Mouse (Mus musculus) liver, adult (tissue): Measurements from ENCODE around the gene Olfr907.

Experiments
- GATA4 ChIP-seq: IDR thresholded peaks from 2 replicates; pipeline ENCODE4 v1.6.1; 2014; ENCODE audit warnings: mild to moderate bottlenecking, low read length; ENCODE audit not compliant: insufficient replicate concordance

Gene Olfr907

GRCm38 (mm10) chr9:38495501-38495900 lies at the start of gene Olfr907:
Gene Olfr907, plus strand, starts transcription at chr9:38495801.
- no peak for TF ChIP-seq GATA4

- no peak for TF ChIP-seq GATA4
Observed at GRCm38 (mm10) chr9:38447352-38447751, 48.2 kb upstream of the Olfr907 start, which contains the start of gene Olfr902. Gene Olfr902, plus strand, starts transcription at chr9:38447652.

GRCm38 (mm10) chr9:38462844-38463243 lies 32.8 kb upstream of the Olfr907 start, which contains the start of gene Olfr904:
Gene Olfr904, plus strand, starts transcription at chr9:38463144.
- TF ChIP-seq GATA4, result no peak

- TF ChIP-seq GATA4, result no peak
Observed at GRCm38 (mm10) chr9:38470807-38471206, 24.8 kb upstream of the Olfr907 start, which contains the start of gene Olfr905. Gene Olfr905, plus strand, starts transcription at chr9:38471107.

DNA sequence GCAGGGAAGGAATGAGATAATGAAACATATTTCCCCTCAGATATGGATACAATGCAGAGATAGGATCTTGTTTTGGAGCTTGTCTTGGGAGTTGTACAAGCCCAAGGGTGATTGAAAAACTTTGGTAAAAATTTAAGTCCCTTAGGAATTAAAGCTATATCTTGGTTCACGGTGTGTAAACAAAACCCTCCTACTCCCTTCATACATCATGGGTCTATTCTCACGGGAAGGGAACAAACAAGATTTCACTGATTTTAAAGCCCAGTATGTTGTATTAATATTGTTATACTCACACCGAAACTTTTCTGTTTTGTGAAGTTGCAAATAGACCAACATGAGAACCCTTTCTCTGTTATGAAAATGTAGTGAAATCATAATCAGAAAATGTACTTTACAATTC lies 8.8 kb upstream of the Olfr907 start, which contains the start of gene Olfr906:
Olfr906 (plus strand) TSS at position 301 of the 400 bp plus-strand sequence.
- TF ChIP-seq GATA4, result no peak

DNA sequence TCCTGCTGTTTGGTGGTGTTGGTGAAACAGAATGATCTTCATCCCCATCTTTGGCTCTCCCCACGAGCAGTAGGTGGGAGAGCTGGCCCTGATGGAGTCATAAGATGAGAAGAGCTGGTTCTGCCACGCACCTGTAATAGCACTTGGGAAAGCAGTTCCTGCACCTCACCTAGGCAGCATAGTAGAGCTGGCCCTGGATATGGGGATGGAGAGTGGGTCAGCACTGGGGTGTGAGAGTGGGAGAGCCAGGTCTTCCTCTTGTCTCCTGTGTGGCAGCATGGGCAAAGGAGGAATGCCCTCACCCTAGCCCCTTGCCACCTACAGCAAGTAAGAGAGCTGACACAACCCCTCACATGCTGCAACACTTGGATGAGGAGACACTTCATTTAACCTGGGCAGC lies 16.8 kb downstream of the Olfr907 start:
- TF ChIP-seq GATA4, result no peak

- TF ChIP-seq GATA4, result no peak
Observed at GRCm38 (mm10) chr9:38521280-38521679, 25.7 kb downstream of the Olfr907 start, which contains the start of gene Olfr911-ps1. Gene Olfr911-ps1, plus strand, starts transcription at chr9:38521580.

GRCm38 (mm10) chr9:38537549-38537948 lies 41.9 kb downstream of the Olfr907 start, which contains the start of gene Olfr910:
Gene Olfr910, plus strand, starts transcription at chr9:38537849.
- TF ChIP-seq GATA4, result no peak
